Mouse (Mus musculus): ENCODE results near the gene Ptpru. TPM values are rescaled to one million over a fixed set of nuclear protein-coding genes. Genes with fewer than 3 reads are reported as not detected.

Ptpru gene
- polyA plus RNA-seq (2012; ENCODE audit: insufficient read depth, insufficient read length, missing spikeins), result 0.55 TPM in 1 of 2 replicates, not detected in the other

DNA sequence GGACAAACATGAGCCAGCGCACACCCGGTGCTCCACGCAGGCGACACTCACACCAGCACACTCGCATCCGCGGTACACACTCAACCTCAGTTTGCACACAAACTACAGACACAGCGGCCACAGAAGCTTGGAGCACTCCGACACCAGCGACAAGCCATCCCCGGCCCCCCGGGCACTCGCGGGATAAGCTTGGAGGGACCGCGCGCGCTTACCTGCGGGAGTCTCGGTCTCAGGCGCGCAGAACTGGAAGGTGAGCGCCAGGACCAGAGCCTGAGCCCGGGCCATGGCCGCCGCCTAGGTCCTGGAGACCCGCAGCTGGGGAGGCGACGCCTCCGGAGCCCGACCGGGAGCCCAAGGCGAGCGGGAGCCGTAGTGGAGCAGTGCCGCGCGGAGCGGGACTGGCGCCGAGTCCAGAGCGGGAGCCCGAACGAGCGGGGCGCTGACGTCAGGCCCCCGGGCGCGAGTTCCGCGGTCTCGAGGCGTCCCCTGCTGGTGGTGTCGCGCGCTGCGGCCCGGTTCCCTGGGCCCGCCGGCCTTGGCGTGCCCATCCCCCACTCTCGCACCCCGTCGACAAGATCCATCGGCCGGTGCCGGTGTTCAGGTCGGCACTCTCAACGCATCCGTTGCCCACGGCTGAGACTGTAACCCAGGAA, at the start of gene Ptpru:
Ptpru (minus strand) TSS at position 417 of the 653 bp plus-strand sequence.
- Histone ChIP-seq H3K4me3 (ENCODE audit: insufficient read depth, low read length) (peak within 1 kb of the TSS; percentile 55), H3K4me1 (ENCODE audit: control insufficient read depth, insufficient read depth, low read length) (no peaks in the 10 kb centered on the region; the same call in 1 of the 2 replicates), H3K27ac (ENCODE audit: insufficient read depth, low read depth, low read length) (no peak within 1 kb of the TSS)
- TF ChIP-seq POLR2A (IDR thresholded peaks at IDR 0.05; ENCODE audit: borderline replicate concordance, low read depth, low read length) (no peak), CTCF (IDR thresholded peaks at IDR 0.05; ENCODE audit: low read depth, low read length) (peak; percentile 70)

DNA sequence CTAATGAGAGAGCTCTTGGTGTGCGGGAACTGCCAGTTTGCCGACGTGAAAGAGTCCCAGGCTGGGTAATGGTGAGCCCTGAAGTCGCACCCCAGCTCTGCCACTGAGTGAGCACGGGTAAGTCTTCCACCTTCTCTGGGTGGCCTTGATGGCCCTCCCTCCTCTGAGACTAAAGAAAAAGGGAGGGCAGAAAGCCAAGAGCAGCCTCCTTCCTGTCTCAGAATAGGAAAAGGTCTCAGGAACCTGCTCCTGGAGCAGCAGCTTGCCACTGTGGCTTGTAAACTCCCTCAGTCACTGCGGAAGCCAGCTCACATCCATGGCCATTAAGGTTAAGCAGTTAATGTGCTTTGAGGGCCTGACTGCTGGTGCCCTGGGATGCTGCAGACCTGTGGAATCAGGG, 47.3 kb upstream of the Ptpru start:
- Histone ChIP-seq H3K27ac (ENCODE audit: insufficient read depth, low read depth, low read length) (no peak overlapping the region), H3K4me3 (ENCODE audit: insufficient read depth, low read length) (no peak overlapping the region), H3K4me1 (ENCODE audit: control insufficient read depth, insufficient read depth, low read length) (peaks cover 25% of the 10 kb centered on the region)
- no peak for TF ChIP-seq POLR2A (IDR thresholded peaks at IDR 0.05; ENCODE audit: borderline replicate concordance, low read depth, low read length)
- TF ChIP-seq CTCF (IDR thresholded peaks at IDR 0.05; ENCODE audit: low read depth, low read length), result no peak

DNA sequence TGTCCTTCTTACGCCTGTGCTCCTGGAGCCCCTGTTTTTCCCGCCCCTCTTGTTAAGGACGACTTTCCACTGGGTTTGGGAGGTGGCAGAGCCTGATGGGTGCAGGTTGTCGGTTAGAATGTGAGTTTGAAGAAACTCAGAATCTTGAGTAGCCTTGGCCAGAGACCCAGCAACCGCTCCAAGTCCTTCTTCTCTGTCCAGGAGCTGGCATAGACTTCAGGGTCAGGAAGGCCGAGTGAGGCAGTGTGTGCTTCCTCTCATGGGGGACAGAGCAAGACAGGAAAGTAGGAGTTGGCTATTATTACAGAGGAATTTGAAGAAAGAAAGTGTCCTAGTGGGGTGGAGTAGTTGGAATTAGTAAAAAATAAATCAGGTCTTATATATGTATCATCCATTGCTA, 45.5 kb upstream of the Ptpru start:
- TF ChIP-seq CTCF (IDR thresholded peaks at IDR 0.05; ENCODE audit: low read depth, low read length) (no peak), POLR2A (IDR thresholded peaks at IDR 0.05; ENCODE audit: borderline replicate concordance, low read depth, low read length) (no peak)
- Histone ChIP-seq H3K27ac (ENCODE audit: insufficient read depth, low read depth, low read length) (no peak overlapping the region), H3K4me1 (ENCODE audit: control insufficient read depth, insufficient read depth, low read length) (peaks cover 24% of the 10 kb centered on the region), H3K4me3 (ENCODE audit: insufficient read depth, low read length) (no peak overlapping the region)

DNA sequence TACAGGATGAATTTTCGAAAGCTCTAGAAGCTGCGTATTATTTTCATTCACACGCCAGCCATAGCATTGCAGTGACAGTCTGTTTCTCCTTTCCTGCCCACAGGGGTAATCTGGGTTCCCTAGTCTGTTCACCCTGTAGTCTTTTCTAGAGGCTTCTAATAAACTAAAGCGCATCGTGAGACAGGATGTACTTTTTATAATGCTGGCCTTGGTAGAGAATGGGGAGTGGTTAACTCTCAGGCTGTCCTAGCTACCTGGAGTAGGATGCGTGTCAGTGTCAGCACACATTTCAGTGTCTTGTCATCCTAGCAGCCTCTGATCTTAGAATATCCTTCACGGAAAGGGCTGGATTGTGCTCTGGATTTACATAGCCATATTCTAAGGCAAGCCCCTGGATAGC, 43.2 kb upstream of the Ptpru start:
- H3K27ac ChIP-seq (ENCODE audit: insufficient read depth, low read depth, low read length), result no peak overlapping the region
- H3K4me3 ChIP-seq (ENCODE audit: insufficient read depth, low read length), result no peak overlapping the region
- H3K4me1 ChIP-seq (ENCODE audit: control insufficient read depth, insufficient read depth, low read length), result peaks cover 29% of the 10 kb centered on the region
- TF ChIP-seq POLR2A (IDR thresholded peaks at IDR 0.05; ENCODE audit: borderline replicate concordance, low read depth, low read length), result no peak
- no peak for TF ChIP-seq CTCF (IDR thresholded peaks at IDR 0.05; ENCODE audit: low read depth, low read length)

DNA sequence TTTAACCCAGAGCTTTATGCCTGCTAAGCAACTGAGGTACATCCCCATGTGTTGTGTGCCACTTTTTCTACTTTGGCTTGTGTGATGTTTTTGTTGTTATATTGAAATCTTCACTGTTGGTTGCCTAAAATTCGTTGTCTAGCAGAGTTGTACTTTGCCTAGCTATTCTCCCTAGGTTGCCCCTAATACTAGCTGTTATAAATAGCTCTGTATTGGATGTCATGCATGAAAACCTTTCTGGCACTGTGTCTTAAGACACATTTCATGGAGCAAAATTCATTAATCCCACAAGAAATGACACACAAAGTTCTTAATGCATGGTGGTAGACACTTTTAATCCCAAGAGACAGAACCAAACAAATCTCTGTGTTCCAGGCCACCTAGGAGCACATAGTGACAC, 41.6 kb upstream of the Ptpru start:
- H3K27ac ChIP-seq (ENCODE audit: insufficient read depth, low read depth, low read length), result no peak overlapping the region
- H3K4me1 ChIP-seq (ENCODE audit: control insufficient read depth, insufficient read depth, low read length), result peaks cover 36% of the 10 kb centered on the region
- TF ChIP-seq CTCF (IDR thresholded peaks at IDR 0.05; ENCODE audit: low read depth, low read length) (no peak), POLR2A (IDR thresholded peaks at IDR 0.05; ENCODE audit: borderline replicate concordance, low read depth, low read length) (no peak)
- no peak overlapping the region for H3K4me3 ChIP-seq (ENCODE audit: insufficient read depth, low read length)

DNA sequence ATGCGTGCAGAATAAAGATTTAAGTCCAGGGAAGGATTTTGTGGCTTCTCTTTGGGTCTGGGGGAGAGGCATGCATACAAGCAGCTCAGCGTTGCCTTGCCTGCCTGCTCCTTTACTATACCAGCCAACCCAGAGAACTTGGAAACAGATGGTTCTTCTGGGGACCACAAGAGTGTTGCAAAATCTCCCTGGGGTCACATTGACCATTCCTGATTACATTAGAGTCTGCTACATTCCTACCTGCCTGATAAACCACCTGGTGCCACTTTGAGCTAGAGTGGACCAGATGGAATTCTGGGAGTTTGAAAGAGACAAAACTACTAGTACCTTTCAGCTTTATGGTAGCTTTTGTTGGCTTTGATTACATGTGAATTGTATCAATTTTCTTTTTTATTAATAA, 38.7 kb upstream of the Ptpru start:
- Histone ChIP-seq H3K27ac (ENCODE audit: insufficient read depth, low read depth, low read length) (no peak overlapping the region), H3K4me3 (ENCODE audit: insufficient read depth, low read length) (no peak overlapping the region), H3K4me1 (ENCODE audit: control insufficient read depth, insufficient read depth, low read length) (peaks cover 29% of the 10 kb centered on the region)
- no peak for TF ChIP-seq CTCF (IDR thresholded peaks at IDR 0.05; ENCODE audit: low read depth, low read length)

DNA sequence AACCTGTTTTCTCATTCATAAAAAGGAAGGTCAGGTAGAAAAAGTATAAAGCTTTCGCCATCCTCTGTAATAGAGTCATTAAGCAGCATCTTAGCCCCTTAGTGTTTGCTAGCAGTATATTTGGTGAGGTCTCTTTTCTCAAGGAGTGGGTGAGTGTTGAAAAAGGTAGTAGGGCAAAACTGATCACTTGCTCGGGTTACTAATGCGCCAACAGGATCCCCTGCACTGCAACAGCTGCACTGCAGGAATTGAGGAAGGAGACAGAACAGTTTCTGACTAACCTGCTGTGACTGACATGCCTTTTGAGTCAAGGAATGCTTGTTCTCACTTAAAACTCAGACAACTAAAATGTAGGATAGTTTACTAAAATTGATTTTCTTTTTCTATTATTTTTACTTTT, 37.2 kb upstream of the Ptpru start:
- H3K4me1 ChIP-seq (ENCODE audit: control insufficient read depth, insufficient read depth, low read length), result peaks cover 19% of the 10 kb centered on the region
- no peak for TF ChIP-seq POLR2A (IDR thresholded peaks at IDR 0.05; ENCODE audit: borderline replicate concordance, low read depth, low read length)
- no peak for TF ChIP-seq CTCF (IDR thresholded peaks at IDR 0.05; ENCODE audit: low read depth, low read length)
- H3K27ac ChIP-seq (ENCODE audit: insufficient read depth, low read depth, low read length), result no peak overlapping the region
- H3K4me3 ChIP-seq (ENCODE audit: insufficient read depth, low read length), result peak overlapping the region; percentile 86

DNA sequence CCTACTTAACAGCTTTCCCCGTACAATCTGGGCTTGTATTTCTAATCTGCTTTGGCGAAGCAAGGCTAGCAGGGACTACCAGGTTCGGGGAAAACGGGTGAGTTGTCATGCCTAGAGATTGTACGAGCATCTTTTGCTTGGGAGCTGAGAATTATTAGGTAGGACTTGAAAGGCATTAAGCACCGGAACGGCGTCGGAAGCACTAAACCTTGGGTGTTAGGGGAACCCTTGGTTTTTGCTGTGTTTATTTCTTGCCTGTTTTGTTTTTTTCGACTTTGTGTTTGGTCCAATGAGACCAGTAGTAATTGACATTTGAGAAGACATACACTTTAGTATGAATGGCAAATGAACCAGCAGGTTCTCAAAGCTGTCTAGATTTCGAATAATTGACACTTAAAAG, 36.5 kb upstream of the Ptpru start:
- peak overlapping the region; percentile 82 for H3K27ac ChIP-seq (ENCODE audit: insufficient read depth, low read depth, low read length)
- peak overlapping the region; percentile 86 for H3K4me3 ChIP-seq (ENCODE audit: insufficient read depth, low read length)
- H3K4me1 ChIP-seq (ENCODE audit: control insufficient read depth, insufficient read depth, low read length), result peaks cover 15% of the 10 kb centered on the region
- TF ChIP-seq CTCF (IDR thresholded peaks at IDR 0.05; ENCODE audit: low read depth, low read length), result no peak
- TF ChIP-seq POLR2A (IDR thresholded peaks at IDR 0.05; ENCODE audit: borderline replicate concordance, low read depth, low read length), result no peak

DNA sequence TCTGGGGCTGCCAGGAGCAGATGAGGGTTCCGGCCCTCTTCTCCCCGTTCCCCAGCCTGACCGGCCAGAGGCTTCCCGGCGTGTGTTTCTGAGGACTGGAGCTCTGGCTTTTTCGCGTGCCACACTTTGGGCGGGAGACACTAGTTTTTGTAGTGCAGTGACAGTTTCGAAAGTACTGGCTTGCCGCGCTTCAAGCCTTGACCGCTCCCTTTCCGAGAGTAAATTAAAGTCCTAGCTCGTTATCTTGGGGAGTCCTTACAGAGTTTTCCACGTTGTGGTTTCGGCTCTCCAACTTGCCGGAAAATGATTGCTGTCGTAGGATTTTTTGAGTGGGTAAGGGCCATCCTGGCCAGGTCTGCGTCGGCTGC, 36.1 kb upstream of the Ptpru start:
- peak overlapping the region; percentile 86 for H3K4me3 ChIP-seq (ENCODE audit: insufficient read depth, low read length)
- no peak for TF ChIP-seq CTCF (IDR thresholded peaks at IDR 0.05; ENCODE audit: low read depth, low read length)
- no peak for TF ChIP-seq POLR2A (IDR thresholded peaks at IDR 0.05; ENCODE audit: borderline replicate concordance, low read depth, low read length)
- H3K4me1 ChIP-seq (ENCODE audit: control insufficient read depth, insufficient read depth, low read length), result peaks cover 14% of the 10 kb centered on the region
- peak overlapping the region; percentile 82 for H3K27ac ChIP-seq (ENCODE audit: insufficient read depth, low read depth, low read length)

DNA sequence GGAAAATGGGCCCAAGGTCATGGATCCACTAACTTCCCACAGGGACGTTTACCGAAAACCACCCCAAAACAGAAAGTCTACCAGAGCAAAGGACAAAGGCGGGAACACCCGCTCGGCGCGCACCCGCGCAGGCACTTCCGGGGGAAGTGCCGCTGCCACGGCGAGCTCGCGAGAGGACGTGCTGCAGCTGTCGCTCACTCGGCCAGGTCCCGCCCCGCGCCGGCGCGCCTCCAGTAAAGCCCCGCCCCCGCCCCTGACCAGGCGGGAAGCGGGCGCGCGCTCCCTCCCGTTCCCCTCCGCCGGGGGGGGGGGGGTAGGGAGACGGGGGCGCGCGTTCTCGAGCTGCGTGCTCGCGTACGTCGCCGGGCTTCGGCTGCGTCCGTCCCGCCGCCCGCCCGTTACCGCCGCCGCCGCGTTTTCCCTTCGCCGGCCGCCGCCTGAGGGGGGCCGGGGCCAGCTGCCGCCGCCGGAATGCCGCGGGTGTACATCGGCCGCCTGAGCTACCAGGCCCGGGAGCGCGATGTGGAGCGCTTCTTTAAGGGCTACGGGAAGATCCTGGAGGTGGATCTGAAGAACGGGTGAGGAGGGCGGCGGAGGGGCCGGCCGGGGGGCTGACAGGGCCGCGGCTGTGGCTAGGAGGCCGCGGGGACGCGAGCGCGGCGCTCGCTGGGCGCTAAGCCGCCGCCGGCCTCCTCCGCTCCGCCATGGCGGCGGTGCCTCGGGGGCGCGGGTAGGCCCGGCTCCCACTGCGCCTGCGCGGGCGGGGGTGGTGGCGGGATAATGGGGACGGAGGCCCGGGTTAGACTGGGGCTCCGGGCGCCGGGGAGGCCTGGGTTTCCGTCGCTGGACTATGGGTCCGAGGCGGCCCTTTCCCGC, 35.4 kb upstream of the Ptpru start, which contains the start of gene Srsf4:
Srsf4 (plus strand) TSS at position 325 of the 876 bp plus-strand sequence.
- Histone ChIP-seq H3K4me3 (ENCODE audit: insufficient read depth, low read length) (peak within 1 kb of the TSS; percentile 86), H3K4me1 (ENCODE audit: control insufficient read depth, insufficient read depth, low read length) (peaks cover 14% of the 10 kb centered on the region)
- no peak for TF ChIP-seq POLR2A (IDR thresholded peaks at IDR 0.05; ENCODE audit: borderline replicate concordance, low read depth, low read length)

More for the DNA sequence above, 35.4 kb upstream of the Ptpru start, which contains the start of gene Srsf4:
- peak within 1 kb of the TSS; percentile 82 for H3K27ac ChIP-seq (ENCODE audit: insufficient read depth, low read depth, low read length)

Data from bone marrow macrophage, adult 2 months (primary cell).